Mouse (Mus musculus): ENCODE measurements around the gene Eif2d. TPM values are rescaled to one million over a fixed set of nuclear protein-coding genes. Genes with fewer than 3 reads are reported as not detected.

The Eif2d gene
- total RNA-seq (2021): 10 to 100 TPM; 47.4 to 49.9 TPM
- long read RNA-seq, experiment 1, transcript Eif2d-202 (15 exons, 2,009 nt): major isoform, 46 of 56 reads
- long read RNA-seq, experiment 1, partial matches to known transcripts: 7 of 56 reads
- long read RNA-seq, experiment 1, other reads (novel, unspliced or antisense): 2 of 56 reads
- long read RNA-seq, experiment 2, transcript Eif2d-202 (15 exons, 2,009 nt): major isoform, 54 of 72 reads
- long read RNA-seq, experiment 2, partial matches to known transcripts: 9 of 72 reads
- long read RNA-seq, experiment 2, other reads (novel, unspliced or antisense): 8 of 72 reads

DNA sequence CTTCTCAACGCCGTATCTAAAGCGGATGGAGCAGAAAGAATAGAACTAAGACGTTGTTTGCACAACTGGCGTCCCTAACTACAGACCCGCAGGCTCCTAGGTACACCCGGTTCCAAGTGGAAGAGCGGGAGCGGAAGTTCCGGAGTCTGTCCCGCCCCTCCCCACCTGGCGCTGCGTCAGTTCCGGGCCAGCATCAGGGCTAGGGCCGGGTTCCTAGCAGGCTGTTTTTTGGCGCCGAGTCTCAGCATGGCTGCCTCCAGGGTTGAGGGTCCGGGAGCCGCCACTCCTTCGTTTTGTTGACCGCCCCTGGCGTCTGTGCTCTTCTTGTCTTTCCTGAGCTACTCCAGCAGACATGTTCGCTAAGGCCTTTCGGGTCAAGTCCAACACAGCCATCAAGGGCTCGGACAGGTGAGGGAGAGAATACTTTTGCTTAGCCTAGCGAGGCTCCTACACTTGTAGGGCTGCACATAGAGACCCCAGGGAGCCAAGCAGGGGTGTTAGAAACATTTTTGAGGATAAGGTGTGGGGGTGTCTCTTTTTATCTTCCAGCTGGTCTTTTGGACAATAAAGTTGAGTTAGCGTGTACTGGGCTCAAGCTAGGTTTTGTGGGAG is at the start of gene Eif2d:
TSS of gene Eif2d (plus strand) at position 164 of the 612 bp plus-strand sequence.
- peak; percentile 64 to 68 for DNase-seq (ENCODE audit: low spot score in 2 of 2)

GRCm38 (mm10) chr1:131103776-131104424 is 49.1 kb upstream of the Eif2d start:
- DNase-seq (ENCODE audit: low spot score in 2 of 2): no peak

- DNase-seq (ENCODE audit: low spot score in 2 of 2): no peak
Measured at GRCm38 (mm10) chr1:131107575-131108308, 45.2 kb upstream of the Eif2d start.

DNA sequence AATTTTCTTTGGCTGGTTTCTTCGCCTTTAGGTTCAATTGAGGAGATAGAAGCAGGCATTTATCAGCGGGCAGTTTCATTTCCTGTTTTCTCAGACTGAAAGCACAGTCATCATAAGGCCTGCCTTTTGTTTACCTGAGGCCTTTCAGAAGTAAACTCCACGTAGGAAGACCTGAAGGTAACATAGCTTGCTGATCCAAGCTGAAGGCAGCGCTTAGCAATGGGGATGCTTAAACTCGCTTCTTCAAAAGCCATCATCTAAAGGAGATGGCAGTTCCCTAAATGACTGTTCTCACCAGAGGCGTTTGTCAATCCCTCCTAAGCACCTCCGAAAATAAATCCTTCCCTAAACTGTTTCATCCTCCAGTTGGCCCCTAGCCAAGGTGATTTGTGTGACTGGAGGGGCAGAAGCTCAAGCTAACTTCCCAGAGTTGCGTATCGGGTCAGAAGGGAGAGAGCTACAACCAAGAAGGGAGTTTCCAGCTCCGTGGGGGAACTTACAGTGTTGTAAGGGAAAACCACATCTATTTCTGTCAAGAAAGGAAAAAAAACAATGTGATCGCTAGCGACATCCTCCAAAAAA is 42.4 kb upstream of the Eif2d start:
- DNase-seq (ENCODE audit: low spot score in 2 of 2): no peak

- no peak for DNase-seq (ENCODE audit: low spot score in 2 of 2)
Measured at GRCm38 (mm10) chr1:131112576-131112975, 40.4 kb upstream of the Eif2d start.

- peak in 1 of 2 experiments; percentile 42 for DNase-seq (ENCODE audit: low spot score in 2 of 2)
Measured at GRCm38 (mm10) chr1:131115932-131116331, 37.0 kb upstream of the Eif2d start.

DNA sequence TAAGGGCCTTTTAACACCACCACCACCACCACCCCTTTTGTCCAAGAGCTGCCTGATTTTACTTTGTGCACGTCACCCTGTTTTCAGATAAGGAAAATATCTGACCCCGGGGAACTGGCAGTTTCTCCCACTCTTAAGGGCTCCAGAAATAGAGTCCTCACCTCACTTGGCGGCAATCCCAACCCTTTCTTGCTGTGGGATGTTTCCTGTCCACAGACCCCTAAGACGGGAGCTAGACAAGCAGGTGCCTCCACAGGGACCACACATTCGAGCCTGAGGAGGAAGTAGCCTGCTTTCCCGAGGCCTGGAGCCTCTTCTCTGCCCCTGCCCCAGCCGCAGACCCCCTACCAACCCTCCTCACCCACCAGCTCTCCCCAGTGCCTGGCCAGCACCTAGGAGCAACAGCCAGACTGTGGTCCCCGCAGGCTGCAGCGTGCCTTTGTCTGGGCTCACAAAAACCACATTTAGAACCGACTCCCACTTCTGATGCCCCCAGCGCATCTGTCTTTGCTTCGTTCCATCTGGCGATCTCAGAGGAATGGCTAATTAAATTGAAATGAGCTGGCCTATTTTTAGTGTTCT is 36.5 kb upstream of the Eif2d start:
- no peak for DNase-seq (ENCODE audit: low spot score in 2 of 2)

DNA sequence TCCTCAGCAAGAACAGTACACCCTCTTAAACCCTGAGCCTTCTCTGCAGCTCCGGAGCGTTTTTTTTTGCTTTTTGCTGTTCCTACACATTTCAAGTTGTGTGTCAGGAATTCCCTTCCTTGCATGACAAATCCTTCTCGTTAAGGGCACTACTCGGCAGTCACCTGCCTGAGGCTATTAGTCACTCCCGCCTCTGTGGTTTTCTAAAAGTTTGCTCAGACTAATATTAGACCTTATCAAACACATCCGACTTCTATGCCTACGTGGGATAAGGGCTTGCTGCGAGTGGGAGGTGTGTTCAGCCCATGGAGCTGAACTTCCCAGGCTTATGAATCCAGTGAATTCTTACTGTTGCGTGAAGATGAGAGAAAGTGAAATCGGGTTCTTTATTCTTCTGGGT is 34.5 kb upstream of the Eif2d start:
- no peak for DNase-seq (ENCODE audit: low spot score in 2 of 2)

DNA sequence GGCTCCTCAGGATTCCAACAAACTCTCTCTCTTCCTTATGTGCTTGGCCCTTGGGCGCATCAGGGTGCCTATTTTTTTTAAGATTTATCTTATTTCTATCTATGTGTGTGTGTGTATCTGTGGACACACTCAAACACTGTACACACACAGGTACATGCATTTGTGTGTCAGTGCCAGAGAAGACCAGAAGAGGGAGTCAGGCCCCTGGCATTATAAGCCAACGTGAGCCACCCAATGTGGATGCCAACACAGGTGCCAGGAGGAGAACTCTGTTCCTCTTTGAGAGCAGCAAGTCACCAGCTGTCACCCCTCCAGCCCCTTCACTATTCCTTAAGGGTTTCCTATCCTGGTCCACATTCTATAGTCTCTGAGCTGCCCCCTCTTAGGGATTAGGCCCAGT is 34.0 kb upstream of the Eif2d start:
- DNase-seq (ENCODE audit: low spot score in 2 of 2): no peak

DNA sequence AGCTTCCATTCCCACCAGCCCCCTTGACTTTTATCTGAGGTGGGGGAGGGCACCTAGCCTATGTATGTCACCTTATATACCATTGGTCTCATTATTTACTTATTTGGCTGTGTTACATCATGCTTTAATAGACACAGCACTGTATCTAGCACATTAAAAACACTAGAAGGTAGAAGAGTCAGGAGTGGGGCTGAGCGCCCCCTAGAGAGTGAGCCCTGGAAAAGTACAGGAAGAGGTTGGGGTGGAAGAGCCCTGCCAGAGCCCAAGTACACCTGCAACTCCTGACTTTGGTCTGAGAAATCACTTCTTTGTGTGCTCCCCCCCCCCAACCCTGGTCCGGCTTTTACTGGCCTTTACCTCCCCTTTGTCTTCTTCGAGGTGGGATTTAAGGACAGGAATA is 31.0 kb upstream of the Eif2d start:
- no peak for DNase-seq (ENCODE audit: low spot score in 2 of 2)

DNA sequence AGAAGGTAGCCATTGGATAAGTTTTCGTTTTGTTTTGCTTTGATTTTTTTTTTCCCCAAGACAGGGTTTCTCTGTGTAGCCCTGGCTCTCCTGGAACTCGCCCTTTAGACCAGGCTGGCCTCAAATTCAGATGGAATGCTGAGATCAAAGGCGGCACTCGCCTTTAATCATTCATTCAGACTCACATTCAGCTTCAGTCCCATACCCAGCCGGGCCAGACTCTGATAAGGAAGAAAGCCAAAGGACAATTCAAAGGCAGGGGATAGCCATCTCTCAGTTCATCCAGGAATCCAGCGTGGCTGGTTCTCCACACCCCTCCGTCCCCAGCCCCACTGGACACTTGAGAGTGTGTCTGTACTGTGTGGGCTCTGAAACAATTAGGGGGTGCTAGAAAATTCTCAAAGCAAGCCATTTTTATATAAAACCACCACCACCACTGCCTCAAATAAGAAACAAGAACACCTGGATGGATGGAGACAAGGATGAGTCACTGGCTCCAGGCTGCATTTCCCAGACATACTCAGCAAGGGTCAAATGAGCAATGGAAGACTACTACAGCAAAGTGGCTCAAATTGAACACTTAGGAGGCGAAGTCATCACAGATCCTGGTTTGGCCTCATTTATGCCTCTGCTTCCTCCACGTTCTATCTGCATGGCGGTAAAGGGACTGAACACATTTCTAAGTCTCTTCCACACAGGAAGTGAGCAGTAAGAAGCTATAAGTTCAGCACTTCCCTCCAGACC is 29.3 kb upstream of the Eif2d start:
- no peak for DNase-seq (ENCODE audit: low spot score in 2 of 2)

GRCm38 (mm10) chr1:131125987-131126744 is 26.8 kb upstream of the Eif2d start:
- peak in 1 of 2 experiments; percentile 19 for DNase-seq (ENCODE audit: low spot score in 2 of 2)

DNA sequence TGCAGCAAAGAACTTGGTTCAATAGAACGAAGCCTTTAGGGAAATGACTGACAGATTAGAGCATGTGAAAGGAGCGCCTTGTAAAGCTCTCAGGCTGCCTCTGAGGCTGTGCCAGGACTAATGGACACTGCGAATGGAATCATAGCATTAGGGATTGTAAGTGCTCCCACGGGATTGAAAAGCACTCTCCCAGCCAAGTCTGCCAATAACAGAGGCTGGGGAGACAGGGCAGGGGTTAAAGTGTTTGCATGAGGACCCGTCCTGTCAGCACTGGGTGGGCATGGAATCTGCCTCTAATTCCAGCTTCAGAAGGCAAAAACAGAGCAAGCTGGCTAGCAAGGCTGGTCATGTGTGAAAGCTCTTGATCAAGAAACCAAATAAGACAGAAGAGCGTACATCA is 18.8 kb upstream of the Eif2d start:
- no peak for DNase-seq (ENCODE audit: low spot score in 2 of 2)

DNA sequence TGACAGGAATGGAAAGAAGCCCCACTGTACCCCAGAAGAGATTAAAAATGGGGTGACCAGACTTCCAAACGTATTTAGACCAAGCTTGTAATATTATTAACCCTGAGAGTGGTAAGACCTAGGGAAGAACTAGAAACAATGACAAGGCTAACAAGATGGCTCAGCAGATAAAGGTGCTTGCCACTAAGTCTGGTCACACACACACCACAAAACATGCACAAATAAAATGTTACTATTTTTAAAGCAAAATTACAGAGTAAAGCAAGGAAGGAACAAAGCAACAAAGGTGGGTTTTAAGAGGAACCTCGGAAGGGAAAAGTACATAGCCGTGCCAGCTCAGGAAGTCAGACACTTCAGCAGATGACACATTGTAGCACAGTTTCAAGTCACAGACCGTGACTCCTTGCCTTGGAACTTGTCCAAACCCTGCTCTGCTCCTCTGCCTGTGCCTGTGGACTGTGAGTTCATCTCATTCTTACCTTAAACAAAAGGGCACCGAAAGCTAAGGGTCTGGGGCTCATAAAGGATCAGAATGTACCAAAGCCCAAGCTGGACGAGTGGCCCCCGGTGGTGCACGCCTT is 17.9 kb upstream of the Eif2d start:
- DNase-seq (ENCODE audit: low spot score in 2 of 2): peak in 1 of 2 experiments; percentile 27

DNA sequence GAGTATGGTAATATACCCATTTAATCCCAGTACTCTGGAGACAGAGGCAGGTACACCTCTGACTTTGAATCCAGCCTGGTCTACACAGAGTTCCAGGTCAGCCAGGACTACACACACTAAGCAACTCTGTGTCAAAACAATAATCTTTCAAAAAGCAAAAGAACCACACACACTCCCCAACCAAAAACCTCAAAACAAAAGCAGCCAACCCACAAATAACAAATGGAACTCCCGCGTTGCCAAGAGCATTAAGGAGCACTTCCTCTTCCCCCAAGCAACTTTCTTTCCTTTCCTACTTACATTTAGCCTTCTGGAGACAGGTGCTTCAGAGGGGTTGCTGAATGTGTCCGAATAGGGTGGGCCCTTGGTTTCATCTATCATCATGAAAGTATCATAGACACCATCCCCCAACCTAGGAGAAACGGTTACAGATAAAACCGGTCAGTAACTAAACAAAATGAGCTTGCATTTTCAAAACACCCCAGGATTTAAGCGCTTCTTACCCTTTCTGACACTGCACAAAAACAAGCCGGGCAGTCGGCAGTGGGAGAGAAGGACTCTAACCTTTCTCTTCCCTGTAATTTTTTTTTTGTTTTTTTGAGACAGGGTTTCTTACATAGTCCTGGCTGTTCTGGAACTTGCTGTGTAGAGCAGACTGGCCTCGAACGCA is 16.9 kb upstream of the Eif2d start:
- DNase-seq (ENCODE audit: low spot score in 2 of 2): no peak

GRCm38 (mm10) chr1:131137111-131137510 is 15.9 kb upstream of the Eif2d start:
- no peak for DNase-seq (ENCODE audit: low spot score in 2 of 2)

DNA sequence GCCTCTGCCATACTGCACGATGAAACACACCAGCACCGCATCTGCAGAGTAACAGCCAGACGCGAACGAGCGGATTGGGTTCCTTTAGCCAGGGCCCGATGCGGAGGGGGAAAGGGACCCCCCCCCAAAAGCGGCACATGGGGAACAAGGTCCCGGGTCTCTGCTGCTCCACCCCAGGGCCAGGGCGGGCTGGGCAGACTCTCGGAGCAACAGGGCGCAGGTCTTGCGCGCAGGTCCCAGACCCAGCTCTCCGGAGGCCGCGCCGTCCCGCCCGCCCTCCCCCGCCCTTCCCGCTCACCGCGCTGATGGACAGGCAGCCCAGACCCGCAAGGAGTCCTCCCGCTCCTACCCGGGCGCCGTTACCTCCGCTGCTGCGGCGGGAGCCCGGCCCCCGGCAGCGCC is 15.3 kb upstream of the Eif2d start:
- no peak for DNase-seq (ENCODE audit: low spot score in 2 of 2)

DNA sequence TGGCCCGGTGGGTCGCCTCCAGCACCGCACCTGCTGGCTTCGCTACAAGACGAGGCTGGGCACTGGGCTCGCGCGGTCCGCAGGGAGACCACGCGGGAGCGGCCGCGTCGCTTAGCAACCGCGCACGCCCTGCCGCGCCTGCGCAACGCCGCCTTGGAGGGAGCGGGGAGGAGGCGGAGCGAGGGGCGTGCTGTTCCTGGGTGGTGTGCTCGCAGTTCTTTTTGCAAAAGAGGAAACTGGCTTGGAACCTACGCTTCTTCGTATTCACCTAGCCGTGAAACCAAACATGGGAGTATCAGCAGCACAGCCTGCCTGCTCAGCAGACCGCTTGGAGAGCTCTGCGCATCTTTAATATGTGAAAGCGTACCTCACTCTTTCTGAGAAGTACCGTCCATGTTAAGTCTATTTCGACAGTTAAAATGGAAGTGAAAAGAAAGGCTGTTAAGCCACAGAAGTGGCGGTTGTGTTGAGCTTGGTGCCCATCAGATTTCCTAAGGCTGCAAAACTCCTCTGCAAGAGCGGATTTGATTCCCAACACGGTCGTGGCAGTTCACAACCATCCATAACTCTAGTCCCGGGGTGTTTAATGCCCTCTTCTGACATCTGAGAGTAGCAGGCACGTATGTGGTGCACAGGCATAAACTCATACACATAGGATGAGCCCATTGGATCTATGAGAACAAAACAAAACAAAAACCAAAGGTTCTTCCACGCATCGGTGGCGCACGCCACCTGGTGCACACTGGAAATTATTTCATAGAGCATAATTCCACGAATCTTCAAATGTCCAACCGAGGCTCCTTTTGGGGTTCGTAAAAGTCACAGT is 14.6 kb upstream of the Eif2d start, which contains the start of gene Dyrk3:
TSS of gene Dyrk3 (minus strand) at position 150 of the 826 bp plus-strand sequence.
- peak; percentile 77 to 80 for DNase-seq (ENCODE audit: low spot score in 2 of 2)
